Mouse (Mus musculus) liver, adult 2 months (tissue): Measurements from ENCODE around the gene Rplp2. TPM values are rescaled to one million over a fixed set of nuclear protein-coding genes. Genes with fewer than 3 reads are reported as not detected.

Experiments used
- DNase-seq: peaks from one replicate; pipeline ENCODE4 v3.0.0-alpha.2; 2011; ENCODE audit warnings: low read depth, low spot score; ENCODE audit errors: extremely low read depth
- H3K27ac ChIP-seq: fragments of 200-500 bp; replicated peaks from 2 replicates; pipeline ENCODE4 v1.5.1; 2012; ENCODE audit warnings: low read depth, mild to moderate bottlenecking, control low read depth, inconsistent platforms, low read length; ENCODE audit not compliant: insufficient read depth
- H3K27me3 ChIP-seq: fragments of 200-500 bp; 2 replicates; pipeline ENCODE4 v1.6.1; 2012; ENCODE audit warnings: mild to moderate bottlenecking, moderate library complexity, low read length, inconsistent platforms; ENCODE audit not compliant: control insufficient read depth, insufficient read depth
- H3K36me3 ChIP-seq: fragments of 200-500 bp; 2 replicates; pipeline ENCODE4 v1.6.1; 2012; ENCODE audit warnings: low read length, inconsistent platforms; ENCODE audit not compliant: control insufficient read depth, insufficient read depth
- H3K4me1 ChIP-seq: fragments of 200-500 bp; 2 replicates; pipeline ENCODE4 v1.6.1; 2011; ENCODE audit warnings: low read length; ENCODE audit not compliant: control insufficient read depth, insufficient read depth
- H3K4me3 ChIP-seq: fragments of 200-500 bp; 2 replicates; pipeline ENCODE4 v1.5.1; 2011; ENCODE audit warnings: low read depth, mild to moderate bottlenecking, control low read depth, low read length, moderate library complexity; ENCODE audit not compliant: insufficient read depth
- H3K79me2 ChIP-seq: fragments of 200-500 bp; 2 replicates; pipeline ENCODE4 v1.6.1; 2012; ENCODE audit warnings: inconsistent platforms, mild to moderate bottlenecking, low read length, moderate library complexity; ENCODE audit not compliant: control insufficient read depth, insufficient read depth
- H3K9ac ChIP-seq: fragments of 200-500 bp; 2 replicates; pipeline ENCODE4 v1.6.1; 2012; ENCODE audit warnings: low read depth, mild to moderate bottlenecking, control low read depth, inconsistent platforms, low read length
- CTCF ChIP-seq: fragments of 200-500 bp; IDR thresholded peaks from 2 replicates; pipeline ENCODE4 v1.5.1; 2011; ENCODE audit warnings: low read depth, low read length, control low read depth
- POLR2A ChIP-seq: fragments of 200-500 bp; IDR thresholded peaks from 2 replicates; pipeline ENCODE4 v1.6.1; 2011; ENCODE audit warnings: low read length, control low read depth; ENCODE audit not compliant: insufficient read depth; ENCODE audit errors: extremely low read depth
- WGBS: fragments of 180-500 bp; shearing (Covaris S2); methylation state at CpG from one replicate; pipeline ENCODE4 v1.1.7; 2018; 5-methylcytosine and 5-hydroxymethylcytosine counted together
- polyA plus RNA-seq: library from polyadenylated mRNA; depleted of rRNA; stranded (reverse); fragments of >200 nt; gene quantifications from 2 replicates; pipeline ENCODE4 v1.2.3, GENCODE M21; 2012; rRNA removed
- total RNA-seq: library from RNA; depleted of rRNA; stranded (reverse); fragments of >200 nt; gene quantifications from 2 replicates; pipeline ENCODE4 v1.2.3, GENCODE M21; 2014; rRNA removed

The Rplp2 gene
- total and polyA plus RNA-seq, 2 experiments = 255 to 286 TPM

GRCm38 (mm10) chr7:141491151-141491550 lies 44.0 kb downstream of the Rplp2 start:
- H3K9ac ChIP-seq = no peak overlapping the region
- H3K36me3 ChIP-seq = peaks cover 26% of the 10 kb centered on the region
- peak; percentile 11; the same call in 1 of the 2 replicates for TF ChIP-seq CTCF
- no peak for TF ChIP-seq POLR2A
- no peak for DNase-seq
- no peaks in the 10 kb centered on the region for H3K27me3 ChIP-seq
- WGBS = 76% methylated on average over 2 of the region's 2 CpGs
- H3K79me2 ChIP-seq = no peaks in the 10 kb centered on the region
- no peak overlapping the region for H3K4me3 ChIP-seq
- H3K4me1 ChIP-seq = no peaks in the 10 kb centered on the region
- no peak overlapping the region for H3K27ac ChIP-seq

- Histone ChIP-seq H3K4me3 (no peak overlapping the region), H3K36me3 (peaks cover 19% of the 10 kb centered on the region; the same call in 1 of the 2 replicates), H3K27me3 (no peaks in the 10 kb centered on the region), H3K27ac (no peak overlapping the region), H3K9ac (no peak overlapping the region), H3K79me2 (no peaks in the 10 kb centered on the region), H3K4me1 (no peaks in the 10 kb centered on the region)
- TF ChIP-seq CTCF (no peak), POLR2A (no peak)
- DNase-seq = no peak
- WGBS = 81% methylated on average over 5 of the region's 5 CpGs
Measured at GRCm38 (mm10) chr7:141492738-141493137, 45.6 kb downstream of the Rplp2 start.

GRCm38 (mm10) chr7:141493729-141494128 lies 46.6 kb downstream of the Rplp2 start:
- peaks cover 19% of the 10 kb centered on the region; the same call in 1 of the 2 replicates for H3K36me3 ChIP-seq
- TF ChIP-seq POLR2A (no peak), CTCF (no peak)
- no peak for DNase-seq
- no peak overlapping the region for H3K27ac ChIP-seq
- H3K4me3 ChIP-seq = no peak overlapping the region
- no peaks in the 10 kb centered on the region for H3K79me2 ChIP-seq
- 81% methylated on average over 1 of the region's 1 CpGs for WGBS
- no peaks in the 10 kb centered on the region for H3K4me1 ChIP-seq
- no peaks in the 10 kb centered on the region for H3K27me3 ChIP-seq
- H3K9ac ChIP-seq = no peak overlapping the region

GRCm38 (mm10) chr7:141495379-141495778 lies 48.2 kb downstream of the Rplp2 start:
- H3K36me3 ChIP-seq = peaks cover 13% of the 10 kb centered on the region; the same call in 1 of the 2 replicates
- DNase-seq = no peak
- no peak overlapping the region for H3K4me3 ChIP-seq
- no peak overlapping the region for H3K27ac ChIP-seq
- no peak overlapping the region for H3K9ac ChIP-seq
- no peaks in the 10 kb centered on the region for H3K4me1 ChIP-seq
- WGBS = 71% methylated on average over 2 of the region's 2 CpGs
- H3K27me3 ChIP-seq = no peaks in the 10 kb centered on the region
- TF ChIP-seq POLR2A = no peak
- TF ChIP-seq CTCF = no peak
- H3K79me2 ChIP-seq = no peaks in the 10 kb centered on the region

GRCm38 (mm10) chr7:141495940-141496339 lies 48.8 kb downstream of the Rplp2 start:
- 90% methylated on average over 4 of the region's 4 CpGs for WGBS
- Histone ChIP-seq H3K9ac (no peak overlapping the region), H3K36me3 (peaks cover 11% of the 10 kb centered on the region; the same call in 1 of the 2 replicates), H3K4me3 (no peak overlapping the region), H3K4me1 (no peaks in the 10 kb centered on the region), H3K79me2 (no peaks in the 10 kb centered on the region), H3K27ac (no peak overlapping the region), H3K27me3 (no peaks in the 10 kb centered on the region)
- DNase-seq = no peak
- no peak for TF ChIP-seq CTCF

GRCm38 (mm10) chr7:141497600-141497999 lies 50.4 kb downstream of the Rplp2 start:
- TF ChIP-seq POLR2A (no peak), CTCF (no peak)
- H3K79me2 ChIP-seq = no peaks in the 10 kb centered on the region
- no peak overlapping the region for H3K9ac ChIP-seq
- no peaks in the 10 kb centered on the region for H3K27me3 ChIP-seq
- no peak overlapping the region for H3K27ac ChIP-seq
- 88% methylated on average over 3 of the region's 3 CpGs for WGBS
- no peak for DNase-seq
- H3K4me1 ChIP-seq = no peaks in the 10 kb centered on the region
- H3K36me3 ChIP-seq = peaks cover 8% of the 10 kb centered on the region; the same call in 1 of the 2 replicates
- H3K4me3 ChIP-seq = no peak overlapping the region

Other genes starting within 250 kb of the Rplp2 start
- 0.47 and 0.83 TPM in 2 replicates for gene Lmntd2, start 233.3 kb upstream of the Rplp2 start, total RNA-seq
- 1.4 and 2.2 TPM in 2 replicates for gene Lmntd2, start 233.3 kb upstream of the Rplp2 start, polyA plus RNA-seq
- 21.6 and 22.5 TPM in 2 replicates for gene Rassf7, start 231.5 kb upstream of the Rplp2 start, total RNA-seq
- gene Rassf7, start 231.5 kb upstream of the Rplp2 start, polyA plus RNA-seq = 49.1 and 53.3 TPM in 2 replicates
- 8.1 and 12.6 TPM in 2 replicates for gene Phrf1, start 218.6 kb upstream of the Rplp2 start, total RNA-seq
- gene Phrf1, start 218.6 kb upstream of the Rplp2 start, polyA plus RNA-seq = 6.7 and 9.2 TPM in 2 replicates
- gene Irf7, start 180.9 kb upstream of the Rplp2 start, total RNA-seq = 22.8 and 32.2 TPM in 2 replicates
- gene Irf7, start 180.9 kb upstream of the Rplp2 start, polyA plus RNA-seq = 42.4 and 102 TPM in 2 replicates
- gene Cdhr5, start 170.6 kb upstream of the Rplp2 start, total RNA-seq = 18.5 and 40.3 TPM in 2 replicates
- gene Cdhr5, start 170.6 kb upstream of the Rplp2 start, polyA plus RNA-seq = 31.2 and 31.7 TPM in 2 replicates
- gene Sct, start 168.2 kb upstream of the Rplp2 start, total RNA-seq = not detected in 2 replicates
- gene Sct, start 168.2 kb upstream of the Rplp2 start, polyA plus RNA-seq = not detected in 2 replicates
- gene Drd4, start 155.4 kb upstream of the Rplp2 start, total RNA-seq = not detected in 2 replicates
- not detected in 2 replicates for gene Drd4, start 155.4 kb upstream of the Rplp2 start, polyA plus RNA-seq
- 3.1 and 5.8 TPM in 2 replicates for gene Deaf1, start 119.7 kb upstream of the Rplp2 start, total RNA-seq
- 6.9 and 7.8 TPM in 2 replicates for gene Deaf1, start 119.7 kb upstream of the Rplp2 start, polyA plus RNA-seq
- 8.9 and 10.3 TPM in 2 replicates for gene Tmem80, start 119.6 kb upstream of the Rplp2 start, total RNA-seq
- 14.3 and 20.9 TPM in 2 replicates for gene Tmem80, start 119.6 kb upstream of the Rplp2 start, polyA plus RNA-seq
- 17.4 and 38.5 TPM in 2 replicates for gene Eps8l2, start 108.5 kb upstream of the Rplp2 start, total RNA-seq
- 80.9 and 117 TPM in 2 replicates for gene Eps8l2, start 108.5 kb upstream of the Rplp2 start, polyA plus RNA-seq
- 160 and 195 TPM in 2 replicates for gene Taldo1, start 55.2 kb upstream of the Rplp2 start, total RNA-seq
- 125 and 166 TPM in 2 replicates for gene Taldo1, start 55.2 kb upstream of the Rplp2 start, polyA plus RNA-seq
- 15.1 and 23.5 TPM in 2 replicates for gene Gatd1, start 33.2 kb upstream of the Rplp2 start, total RNA-seq
- gene Gatd1, start 33.2 kb upstream of the Rplp2 start, polyA plus RNA-seq = 34.9 and 36.2 TPM in 2 replicates
- gene Cend1, start 17.9 kb upstream of the Rplp2 start, total RNA-seq = 0.13 TPM in 1 of 2 replicates, not detected in the other
- gene Cend1, start 17.9 kb upstream of the Rplp2 start, polyA plus RNA-seq = 0.09 and 0.10 TPM in 2 replicates
- 26.1 and 40.7 TPM in 2 replicates for gene Slc25a22, start 9.5 kb upstream of the Rplp2 start, total RNA-seq
- 315 and 345 TPM in 2 replicates for gene Slc25a22, start 9.5 kb upstream of the Rplp2 start, polyA plus RNA-seq
- gene Pidd1, start 3.3 kb upstream of the Rplp2 start, total RNA-seq = 0.37 and 0.94 TPM in 2 replicates
- gene Pidd1, start 3.3 kb upstream of the Rplp2 start, polyA plus RNA-seq = 3.8 and 4.7 TPM in 2 replicates
- gene Pnpla2, start 7.8 kb downstream of the Rplp2 start, total RNA-seq = 22.6 and 31.7 TPM in 2 replicates
- 83.7 and 84.8 TPM in 2 replicates for gene Pnpla2, start 7.8 kb downstream of the Rplp2 start, polyA plus RNA-seq
- gene Cracr2b, start 13.7 kb downstream of the Rplp2 start, total RNA-seq = 3.7 and 4.3 TPM in 2 replicates
- gene Cracr2b, start 13.7 kb downstream of the Rplp2 start, polyA plus RNA-seq = 4.7 and 8.7 TPM in 2 replicates
- gene Cd151, start 20.0 kb downstream of the Rplp2 start, total RNA-seq = 51.9 and 52.7 TPM in 2 replicates
- gene Cd151, start 20.0 kb downstream of the Rplp2 start, polyA plus RNA-seq = 92.8 and 103 TPM in 2 replicates
- gene Polr2l, start 27.8 kb downstream of the Rplp2 start, total RNA-seq = 41.1 and 43.3 TPM in 2 replicates
- gene Polr2l, start 27.8 kb downstream of the Rplp2 start, polyA plus RNA-seq = 42.8 and 45.7 TPM in 2 replicates
- gene Tspan4, start 27.9 kb downstream of the Rplp2 start, total RNA-seq = 66.9 and 67.1 TPM in 2 replicates
- gene Tspan4, start 27.9 kb downstream of the Rplp2 start, polyA plus RNA-seq = 78.1 and 135 TPM in 2 replicates
- gene Chid1, start 92.5 kb downstream of the Rplp2 start, total RNA-seq = 24.2 and 30.6 TPM in 2 replicates
- 32.6 and 45.1 TPM in 2 replicates for gene Chid1, start 92.5 kb downstream of the Rplp2 start, polyA plus RNA-seq
- gene Ap2a2, start 114.8 kb downstream of the Rplp2 start, total RNA-seq = 42.2 and 54.0 TPM in 2 replicates
- 37.9 and 38.1 TPM in 2 replicates for gene Ap2a2, start 114.8 kb downstream of the Rplp2 start, polyA plus RNA-seq
- gene Muc6, start 207.9 kb downstream of the Rplp2 start, total RNA-seq = 0.07 TPM in 1 of 2 replicates, not detected in the other
- gene Muc6, start 207.9 kb downstream of the Rplp2 start, polyA plus RNA-seq = not detected in 2 replicates
- not detected in 2 replicates for gene Muc2, start 243.0 kb downstream of the Rplp2 start, total RNA-seq
- 2.4 and 3.7 TPM in 2 replicates for gene Muc2, start 243.0 kb downstream of the Rplp2 start, polyA plus RNA-seq